Mouse (Mus musculus) erythroblast, embryonic 14.5 days (primary cell): Measurements from ENCODE around the gene Tmppe.

Experiments
- GATA1 ChIP-seq: IDR thresholded peaks from 2 replicates; pipeline ENCODE4 v1.6.1; 2012; ENCODE audit warnings: low read length, inconsistent platforms, mixed read lengths
- TAL1 ChIP-seq: IDR thresholded peaks from 3 replicates; pipeline ENCODE4 v1.6.1; 2012; ENCODE audit warnings: low read length, inconsistent platforms, mixed read lengths

GRCm38 (mm10) chr9:114412406-114412805 lies 11.5 kb downstream of the Tmppe start:
- no peak for TF ChIP-seq TAL1
- TF ChIP-seq GATA1: no peak
